Mouse (Mus musculus) heart, postnatal 10 days (tissue): ENCODE measurements at regions not wholly inside any gene's neighbourhood (a gene's known extent, or its start where the extent isn't known, plus 50 kb on each side); places are given as distances from the start of the nearest gene placed in this dataset.

ENCODE experiments used
- DNase-seq, 2 experiments: peaks; one replicate each; pipeline ENCODE4 v3.0.0; 2021
- intact Hi-C: fragments of 180-260 bp; cut with DNase I; formaldehyde crosslinking; loops from one replicate; pipeline ENCODE4 v1.15.1; 2025

- intact Hi-C loops = no loop called here
Measured at GRCm38 (mm10) chr9:84394536-84395314, 469.8 kb downstream of the Bckdhb start.

DNA sequence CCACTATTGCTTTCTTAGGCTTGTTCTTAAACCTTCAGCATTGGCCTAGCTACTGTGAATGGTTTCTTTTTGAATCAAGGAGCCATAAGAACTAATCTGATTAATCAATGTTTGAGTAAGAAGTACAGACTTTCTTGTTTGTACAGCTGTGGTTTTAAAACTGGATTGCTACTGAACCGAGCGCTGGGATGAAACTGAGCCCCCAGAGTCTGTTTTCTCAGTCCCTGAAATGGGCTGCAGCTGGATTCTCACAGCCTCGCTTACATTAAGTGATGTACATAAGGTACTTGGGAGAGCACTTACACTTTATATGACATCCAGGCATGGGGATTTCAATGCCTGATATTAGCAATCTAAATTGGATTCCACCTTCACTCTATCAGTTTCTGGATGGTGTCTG is 474.5 kb downstream of the Bckdhb start:
- no peak for DNase-seq
- intact Hi-C loops = no loop called here

More at GRCm38 (mm10) chr9:84394536-84395314, 469.8 kb downstream of the Bckdhb start:
- DNase-seq = peak; percentile 30 to 37

- DNase-seq = peak in 1 of 2 experiments; percentile 1
Measured at GRCm38 (mm10) chr9:84408260-84409203, 483.6 kb downstream of the Bckdhb start.

More at GRCm38 (mm10) chr9:84408260-84409203, 483.6 kb downstream of the Bckdhb start:
- intact Hi-C loops = no loop called here
